ENCODE assay signal across 8 mouse cellular contexts in the genomic region with DNA sequence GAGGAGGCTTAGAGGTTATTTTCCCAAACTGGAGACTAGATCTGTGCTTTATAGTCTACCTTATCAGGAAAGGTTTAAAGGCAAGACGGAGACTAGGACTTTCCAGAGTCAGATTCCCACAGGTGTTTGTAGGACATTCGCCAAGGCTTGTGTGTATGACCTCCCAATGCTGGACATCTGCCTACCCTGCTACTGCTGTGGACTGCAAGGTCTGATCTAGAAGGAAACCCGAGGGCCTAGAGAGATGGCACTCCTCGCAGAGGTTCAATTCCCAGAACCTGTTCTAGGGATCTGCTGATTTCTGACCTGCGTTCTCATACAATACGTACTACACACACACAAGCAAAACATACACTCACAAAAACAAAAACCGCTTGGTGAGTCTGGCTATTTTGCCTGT. TPM values are rescaled to one million over a fixed set of nuclear protein-coding genes. Genes with fewer than 3 reads are reported as not detected.
DNase-seq lines count a peak whose midpoint lies in the region; ATAC-seq and TF ChIP-seq lines count a peak whose summit lies in the region.

No protein-coding gene starts in this region.

- peaks cover 6% of the 10 kb centered on the region; the same call in 1 of the 2 replicates for H3K4me1 ChIP-seq in kidney, adult 2 months (ENCODE audit: control insufficient read depth, insufficient read depth, low read length)
- H3K4me1 ChIP-seq in hindbrain, embryonic 10.5 days (replicated peaks): peaks cover 47% of the 10 kb centered on the region
- H3K4me1 ChIP-seq in midbrain, embryonic 13.5 days (replicated peaks): peaks cover 23% of the 10 kb centered on the region

- ATAC-seq in midbrain, embryonic 13.5 days: no peak

- H3K9ac ChIP-seq in midbrain, embryonic 13.5 days (replicated peaks): no peak overlapping the region

- no peaks in the 10 kb centered on the region for H3K27me3 ChIP-seq in kidney, adult 2 months (replicated peaks; ENCODE audit: control insufficient read depth, insufficient read depth, low read length)
- no peaks in the 10 kb centered on the region for H3K27me3 ChIP-seq in hindbrain, embryonic 10.5 days (ENCODE audit: insufficient read depth, poor library complexity, severe bottlenecking)
- peaks cover 22% of the 10 kb centered on the region; the same call in 1 of the 2 replicates for H3K27me3 ChIP-seq in midbrain, embryonic 13.5 days

- no peak overlapping the region for H3K4me3 ChIP-seq in kidney, adult 2 months (ENCODE audit: insufficient read depth, low read depth, low read length)
- H3K4me3 ChIP-seq in hindbrain, embryonic 10.5 days: peak overlapping the region; percentile 76
- H3K4me3 ChIP-seq in midbrain, embryonic 13.5 days (replicated peaks): peak overlapping the region; percentile 67; the same call in 1 of the 2 replicates

- no peak for TF ChIP-seq CTCF in kidney, adult 2 months (conservative IDR thresholded peaks at IDR 0.05; ENCODE audit: insufficient read depth, insufficient read length, low read depth, low read length)

- H3K4me2 ChIP-seq in midbrain, embryonic 13.5 days (replicated peaks): peak overlapping the region; percentile 71; the same call in 1 of the 2 replicates

- DNase-seq in kidney, adult 9 months: peak; percentile 39
- no peak for DNase-seq in kidney, adult 2 months
- peak; percentile 28 for DNase-seq in brain, adult 2 months (ENCODE audit: low read depth, low spot score)
- peak; percentile 24 for DNase-seq in hindbrain, embryonic 10.5 days (ENCODE audit: low spot score)
- DNase-seq in spleen, postnatal 10 days (ENCODE audit: low spot score in 2 of 2): no peak
- no peak for DNase-seq in testis, postnatal 10 days (ENCODE audit: low spot score)
- no peak for DNase-seq in thymus, postnatal 4 days

- no peak overlapping the region for H3K27ac ChIP-seq in kidney, adult 2 months (ENCODE audit: insufficient read depth, low read depth, low read length)
- peak overlapping the region; percentile 93 for H3K27ac ChIP-seq in hindbrain, embryonic 10.5 days
- H3K27ac ChIP-seq in midbrain, embryonic 13.5 days: no peak overlapping the region

- 67% methylated on average over 7 of the region's 7 CpGs for WGBS in kidney, adult 2 months
- 57% methylated on average over 7 of the region's 7 CpGs for WGBS in hindbrain, embryonic 10.5 days
- WGBS in midbrain, embryonic 13.5 days: 62% methylated on average over 7 of the region's 7 CpGs

- H3K36me3 ChIP-seq in kidney, adult 2 months (ENCODE audit: control insufficient read depth, insufficient read depth, low read length): no peaks in the 10 kb centered on the region
- H3K36me3 ChIP-seq in hindbrain, embryonic 10.5 days: no peaks in the 10 kb centered on the region
- H3K36me3 ChIP-seq in midbrain, embryonic 13.5 days: no peaks in the 10 kb centered on the region

- TF ChIP-seq POLR2A in kidney, adult 2 months (IDR thresholded peaks at IDR 0.05; ENCODE audit: low read depth, low read length): no peak

- H3K9me3 ChIP-seq in hindbrain, embryonic 10.5 days: no peaks in the 10 kb centered on the region
- H3K9me3 ChIP-seq in midbrain, embryonic 13.5 days: no peaks in the 10 kb centered on the region

RNA-seq across cellular contexts. Expression of a gene that starts 0.7 kb away (rescaled TPM):
- 7.8 and 9.5 TPM in 2 replicates for polyA plus RNA-seq in kidney, adult 2 months (2012; rRNA removed)
- polyA plus RNA-seq in hindbrain, embryonic 10.5 days (2016; fragmentation: Nextera tagmentation; extraction: Ambion mirVana): 36.9 and 41.1 TPM in 2 replicates
- polyA plus RNA-seq in midbrain, embryonic 13.5 days (2015; fragmentation: Nextera tagmentation; extraction: Ambion mirVana): 31.3 and 32.4 TPM in 2 replicates

RNA-seq across cellular contexts. Expression of a gene that starts 32.4 kb away (rescaled TPM):
- polyA plus RNA-seq in kidney, adult 2 months (2012; rRNA removed): 9.9 and 18.8 TPM in 2 replicates
- 256 and 361 TPM in 2 replicates for polyA plus RNA-seq in hindbrain, embryonic 10.5 days (2016; fragmentation: Nextera tagmentation; extraction: Ambion mirVana)
- polyA plus RNA-seq in midbrain, embryonic 13.5 days (2015; fragmentation: Nextera tagmentation; extraction: Ambion mirVana): 239 and 255 TPM in 2 replicates

Comparison
In these comparisons a context has a peak if more than half of its experiments do, and no peak if none do; other contexts are left out.
1. DNase-seq: peak in kidney, adult 9 months (single experiment), brain, adult 2 months (single experiment) and hindbrain, embryonic 10.5 days (single experiment); none in kidney, adult 2 months (single experiment), spleen, postnatal 10 days (0 of 2), testis, postnatal 10 days (single experiment) and thymus, postnatal 4 days (single experiment).
2. RNA of a gene that starts 32.4 kb away (polyA plus RNA-seq): 256 to 361 TPM in hindbrain, embryonic 10.5 days and 239 to 255 TPM in midbrain, embryonic 13.5 days; 9.9 to 18.8 TPM in kidney, adult 2 months; every median in the first group is over 10 times any median in the second.